Mouse (Mus musculus) CD4-positive, CD25-positive, alpha-beta regulatory T cell (primary cell): Measurements from ENCODE around the gene Acadm. TPM values are rescaled to one million over a fixed set of nuclear protein-coding genes. Genes with fewer than 3 reads are reported as not detected.

Experiments
- polyA plus RNA-seq: library from polyadenylated mRNA; unstranded; fragments of 100-300 nt; shearing (Covaris generic); gene quantifications from one replicate; pipeline ENCODE4 v1.2.1, GENCODE M21; 2017

Gene Acadm
- 56.3 TPM for polyA plus RNA-seq

DNA sequence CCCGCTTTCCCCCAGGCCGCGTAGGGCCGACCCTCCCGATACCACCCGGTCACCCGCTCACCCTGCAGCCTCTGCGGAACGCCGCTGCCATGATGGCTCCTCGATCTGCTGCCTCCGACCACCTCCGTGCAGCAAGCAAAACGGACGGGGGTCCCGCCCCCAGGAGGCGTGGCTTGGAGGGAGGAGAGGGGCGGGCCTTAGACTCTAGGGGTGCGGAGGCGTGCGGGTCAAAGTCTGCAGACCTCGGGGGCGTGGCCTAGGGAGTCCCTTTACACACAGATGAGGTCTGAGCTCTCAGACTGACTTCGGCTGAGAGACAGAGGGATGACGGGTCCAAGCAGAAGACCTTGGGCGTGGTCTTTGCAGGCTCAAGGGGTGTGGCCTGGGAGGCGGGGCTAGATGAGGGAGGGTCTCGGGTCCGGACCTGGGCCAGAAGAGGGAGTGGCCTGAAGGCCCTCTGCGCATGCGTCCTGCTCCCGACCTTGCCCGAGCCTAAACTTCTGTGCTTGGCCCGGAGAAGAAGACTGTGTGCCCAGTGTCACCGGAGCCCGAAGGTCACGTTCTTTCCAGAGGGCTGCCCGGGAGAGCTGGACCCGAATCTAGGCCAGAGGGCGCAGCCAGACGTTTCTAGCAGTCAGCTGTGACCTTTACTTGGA lies at the start of gene Acadm:
Acadm (minus strand) TSS at position 298 of the 656 bp plus-strand sequence.

DNA sequence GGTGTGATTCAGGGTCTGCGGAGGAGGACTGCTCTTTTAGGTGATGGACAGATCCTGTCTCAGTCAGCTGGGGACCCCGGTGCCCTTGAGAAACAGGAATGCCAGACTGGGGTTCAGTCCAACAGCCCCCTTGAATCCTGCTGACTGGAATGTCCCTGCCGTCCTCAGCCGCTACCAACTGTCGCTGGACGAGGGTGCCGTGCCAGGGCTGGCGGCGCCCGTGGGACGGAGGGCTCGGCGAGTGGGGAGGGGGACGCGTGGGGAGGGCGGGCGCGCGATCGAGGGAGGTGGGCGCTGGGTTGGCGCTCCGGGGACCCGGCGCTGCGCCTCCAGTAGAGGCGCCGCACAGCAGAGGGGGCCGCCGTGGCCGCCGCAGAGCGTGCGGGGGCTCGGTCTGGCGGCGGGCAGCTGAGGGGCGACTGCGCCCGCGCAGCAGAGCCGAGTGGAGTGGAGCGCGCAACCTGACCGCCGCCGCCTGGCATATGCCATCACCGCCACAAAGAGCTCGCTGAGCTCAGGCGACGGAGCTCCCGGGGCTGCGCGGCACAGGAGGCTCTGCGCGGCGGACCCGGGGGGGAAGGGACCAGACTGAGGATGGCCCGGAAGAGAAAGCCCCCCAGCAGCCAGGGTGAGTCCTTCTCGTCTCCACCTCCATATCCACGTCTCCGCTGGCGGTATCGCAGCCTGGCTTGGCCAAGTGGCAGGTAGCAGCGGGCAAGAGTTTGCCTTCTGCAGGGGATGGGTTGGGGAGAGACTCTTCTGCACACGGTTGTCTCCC lies 28.9 kb upstream of the Acadm start, which contains the start of gene Slc44a5:
Slc44a5 (plus strand) TSS at position 266 of the 778 bp plus-strand sequence.

DNA sequence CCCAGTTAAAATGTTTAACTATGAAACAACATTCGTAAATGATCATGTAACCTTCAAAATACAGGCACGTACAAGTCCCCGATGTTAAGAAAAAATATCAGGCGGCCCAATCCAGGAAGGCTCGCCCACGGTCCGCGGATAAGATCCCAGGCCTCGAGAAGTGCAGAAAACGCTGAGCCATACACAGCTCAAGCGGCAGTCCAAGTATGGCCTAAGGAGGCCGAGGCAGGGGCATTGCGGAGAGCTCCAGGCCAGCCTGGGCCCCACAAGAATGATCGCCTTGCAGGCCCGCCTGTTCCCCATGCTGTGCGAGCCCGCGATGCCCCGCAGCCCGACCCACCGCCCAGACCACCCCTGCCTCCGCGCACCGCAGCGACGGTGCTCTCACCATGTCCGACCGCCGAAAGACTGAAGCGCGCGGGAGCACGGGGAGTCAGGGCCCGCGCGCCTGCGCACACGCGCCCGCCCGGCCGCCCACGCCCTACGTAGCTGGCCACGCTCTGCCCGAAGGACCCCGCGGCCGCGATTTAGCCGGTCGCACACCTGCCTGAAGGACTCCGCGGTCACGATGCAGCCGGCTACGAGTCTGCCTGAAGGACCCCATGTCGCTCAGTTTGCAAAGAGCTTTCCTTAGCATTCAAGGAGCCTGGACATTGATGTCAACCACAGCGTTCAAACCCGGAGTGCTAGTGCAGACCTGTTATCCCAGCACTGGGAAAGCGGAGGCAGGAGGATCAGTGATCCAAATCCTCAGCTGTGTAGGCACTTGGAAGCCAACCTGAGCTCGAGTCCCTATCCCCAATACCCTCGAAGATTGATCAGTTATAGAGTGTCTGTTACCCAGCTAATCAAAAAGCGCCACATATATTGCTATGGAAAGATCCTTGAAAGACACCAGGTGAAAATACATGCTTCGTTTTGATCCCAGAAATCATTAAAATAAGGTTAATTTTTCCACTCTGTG lies 31.6 kb downstream of the Acadm start, which contains the start of gene Rabggtb:
Rabggtb (minus strand) TSS at position 464 of the 964 bp plus-strand sequence.

DNA sequence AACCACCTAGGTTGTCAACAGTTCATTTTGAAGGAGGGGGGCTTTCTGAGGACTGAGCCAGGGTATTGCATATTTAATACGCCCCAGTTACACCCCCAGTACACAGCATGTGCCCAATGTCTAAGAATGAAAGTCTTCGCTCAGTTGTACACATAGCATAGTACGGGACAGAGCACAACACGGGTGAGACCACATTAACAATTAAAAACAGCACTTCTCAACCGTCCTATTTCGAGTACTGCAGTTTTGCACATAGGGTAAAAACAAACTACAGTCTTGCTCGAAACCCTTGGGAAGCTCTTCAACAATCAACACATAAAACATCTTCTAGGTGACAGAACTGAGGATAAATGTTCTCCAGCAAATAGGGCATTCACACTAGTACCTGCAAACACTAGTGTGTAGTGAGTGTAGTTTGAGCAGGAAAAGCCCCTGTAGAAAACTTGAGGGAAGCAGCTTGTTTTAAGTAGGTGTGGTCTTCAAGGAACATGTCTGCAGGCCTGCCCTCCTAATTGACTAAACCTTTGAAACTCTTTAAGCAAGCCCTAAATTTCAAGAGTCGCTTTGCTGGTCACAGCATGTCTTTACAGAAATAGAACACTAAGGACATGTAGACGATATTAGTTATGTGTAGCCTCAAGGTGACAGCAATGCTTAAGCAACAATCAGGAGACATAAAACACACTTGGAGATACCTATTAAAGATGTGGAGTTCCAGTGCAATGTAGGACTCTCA lies 38.1 kb downstream of the Acadm start, which contains the start of gene Msh4:
Msh4 (minus strand) TSS at position 3 of the 736 bp plus-strand sequence.

Other genes with a start within 250 kb of the Acadm start
- gene St6galnac3, start 219.5 kb downstream of the Acadm start, polyA plus RNA-seq = 51.2 TPM
- not detected for gene Asb17, start 100.4 kb downstream of the Acadm start, polyA plus RNA-seq
- gene Msh4, start 38.5 kb downstream of the Acadm start, polyA plus RNA-seq = 0.06 TPM
- 31.0 TPM for gene Rabggtb, start 31.6 kb downstream of the Acadm start, polyA plus RNA-seq
- gene Slc44a5, start 28.8 kb upstream of the Acadm start, polyA plus RNA-seq = not detected